Mouse (Mus musculus): Measurements from ENCODE around the gene Bbs5. TPM values are rescaled to one million over a fixed set of nuclear protein-coding genes. Genes with fewer than 3 reads are reported as not detected.
A peak's percentile ranks its signal among the peaks of the same experiment; 100 is the strongest.
"Not testable (repeated sequence)": the region's sequence is repeated elsewhere in the genome, so short reads cannot be mapped to it uniquely, and the experiment has no call there.

The Bbs5 gene
- polyA plus RNA-seq, 1 experiment from 2014 or later: 14.5 TPM

GRCm38 (mm10) chr2:69677215-69677614 is 30.2 kb downstream of the Bbs5 start:
- not testable (repeated sequence) for H3K4me1 ChIP-seq; H3K4me3 ChIP-seq; H3K9me3 ChIP-seq; H3K27me3 ChIP-seq (ENCODE audit: insufficient read depth, poor library complexity, severe bottlenecking); H3K27ac ChIP-seq
- DNase-seq (ENCODE audit: low spot score): peak; percentile 19
- WGBS: 90% methylated on average over 2 of the region's 2 CpGs
- peaks cover 17% of the 10 kb centered on the region for H3K36me3 ChIP-seq

- H3K4me3 ChIP-seq: no peak overlapping the region
- H3K4me1 ChIP-seq: no peaks in the 10 kb centered on the region
- no peak overlapping the region for H3K27ac ChIP-seq
- no peaks in the 10 kb centered on the region for H3K27me3 ChIP-seq (ENCODE audit: insufficient read depth, poor library complexity, severe bottlenecking)
- peaks cover 24% of the 10 kb centered on the region for H3K36me3 ChIP-seq
- WGBS: 51% methylated on average over 6 of the region's 6 CpGs
- no peaks in the 10 kb centered on the region for H3K9me3 ChIP-seq
- no peak for DNase-seq (ENCODE audit: low spot score)
These were observed 33.0 kb downstream of the Bbs5 start for GRCm38 (mm10) chr2:69679990-69680389.

- Histone ChIP-seq H3K9me3 (no peaks in the 10 kb centered on the region), H3K4me3 (no peak overlapping the region), H3K36me3 (peaks cover 33% of the 10 kb centered on the region), H3K27ac (no peak overlapping the region), H3K4me1 (no peaks in the 10 kb centered on the region), H3K27me3 (ENCODE audit: insufficient read depth, poor library complexity, severe bottlenecking) (no peaks in the 10 kb centered on the region)
- 86% methylated on average over 4 of the region's 4 CpGs for WGBS
- no peak for DNase-seq (ENCODE audit: low spot score)
These were observed 35.0 kb downstream of the Bbs5 start for GRCm38 (mm10) chr2:69681931-69682330.

- H3K4me3 ChIP-seq: no peak overlapping the region
- H3K27me3 ChIP-seq (ENCODE audit: insufficient read depth, poor library complexity, severe bottlenecking): no peaks in the 10 kb centered on the region
- no peaks in the 10 kb centered on the region for H3K9me3 ChIP-seq
- no peak overlapping the region for H3K27ac ChIP-seq
- no peaks in the 10 kb centered on the region for H3K4me1 ChIP-seq
- 88% methylated on average over 13 of the region's 13 CpGs for WGBS
- no peak for DNase-seq (ENCODE audit: low spot score)
- H3K36me3 ChIP-seq: peaks cover 45% of the 10 kb centered on the region
These were observed 36.2 kb downstream of the Bbs5 start for GRCm38 (mm10) chr2:69683036-69683805.

- Histone ChIP-seq H3K9me3 (no peaks in the 10 kb centered on the region), H3K27ac (no peak overlapping the region), H3K36me3 (peaks cover 48% of the 10 kb centered on the region), H3K4me1 (no peaks in the 10 kb centered on the region), H3K4me3 (no peak overlapping the region), H3K27me3 (ENCODE audit: insufficient read depth, poor library complexity, severe bottlenecking) (no peaks in the 10 kb centered on the region)
- WGBS: 91% methylated on average over 3 of the region's 3 CpGs
- no peak for DNase-seq (ENCODE audit: low spot score)
These were observed 37.5 kb downstream of the Bbs5 start for GRCm38 (mm10) chr2:69684488-69684887.

- no peak for DNase-seq (ENCODE audit: low spot score)
- Histone ChIP-seq H3K36me3 (peaks cover 80% of the 10 kb centered on the region), H3K27me3 (ENCODE audit: insufficient read depth, poor library complexity, severe bottlenecking) (no peaks in the 10 kb centered on the region), H3K9me3 (no peaks in the 10 kb centered on the region), H3K4me3 (no peak overlapping the region), H3K4me1 (no peaks in the 10 kb centered on the region), H3K27ac (no peak overlapping the region)
- WGBS: 88% methylated on average over 3 of the region's 3 CpGs
These were observed 43.2 kb downstream of the Bbs5 start for GRCm38 (mm10) chr2:69690214-69690613.

- Histone ChIP-seq H3K27me3 (ENCODE audit: insufficient read depth, poor library complexity, severe bottlenecking) (no peaks in the 10 kb centered on the region), H3K9me3 (no peaks in the 10 kb centered on the region), H3K4me3 (no peak overlapping the region), H3K4me1 (no peaks in the 10 kb centered on the region), H3K36me3 (peaks cover 78% of the 10 kb centered on the region), H3K27ac (no peak overlapping the region)
- WGBS: 95% methylated on average over 6 of the region's 6 CpGs
- DNase-seq (ENCODE audit: low spot score): no peak
These were observed 43.9 kb downstream of the Bbs5 start for GRCm38 (mm10) chr2:69690843-69691242.

- Histone ChIP-seq H3K27me3 (ENCODE audit: insufficient read depth, poor library complexity, severe bottlenecking) (no peaks in the 10 kb centered on the region), H3K4me1 (no peaks in the 10 kb centered on the region), H3K36me3 (peaks cover 75% of the 10 kb centered on the region), H3K4me3 (no peak overlapping the region), H3K9me3 (no peaks in the 10 kb centered on the region), H3K27ac (no peak overlapping the region)
- WGBS: 92% methylated on average over 11 of the region's 11 CpGs
- no peak for DNase-seq (ENCODE audit: low spot score)
These were observed 46.5 kb downstream of the Bbs5 start for GRCm38 (mm10) chr2:69693501-69693900.

- H3K27me3 ChIP-seq (ENCODE audit: insufficient read depth, poor library complexity, severe bottlenecking): no peaks in the 10 kb centered on the region
- peaks cover 75% of the 10 kb centered on the region for H3K36me3 ChIP-seq
- no peak overlapping the region for H3K27ac ChIP-seq
- DNase-seq (ENCODE audit: low spot score): peak; percentile 58
- WGBS: 91% methylated on average over 8 of the region's 8 CpGs
- H3K9me3 ChIP-seq: no peaks in the 10 kb centered on the region
- H3K4me1 ChIP-seq: no peaks in the 10 kb centered on the region
- H3K4me3 ChIP-seq: no peak overlapping the region
These were observed 53.5 kb downstream of the Bbs5 start for GRCm38 (mm10) chr2:69700446-69700845.

GRCm38 (mm10) chr2:69712171-69712570 is 65.2 kb downstream of the Bbs5 start:
- DNase-seq (ENCODE audit: low spot score): no peak
- H3K27me3 ChIP-seq (ENCODE audit: insufficient read depth, poor library complexity, severe bottlenecking): no peaks in the 10 kb centered on the region
- H3K4me1 ChIP-seq: 0 out of 2 replicates have a peak, but pooled peaks cover 2% of the 10 kb centered on the region
- 0 out of 2 replicates have a peak overlapping the region, but pooled peaks have one; percentile 86 for H3K4me3 ChIP-seq
- H3K36me3 ChIP-seq: peaks cover 32% of the 10 kb centered on the region
- no peaks in the 10 kb centered on the region for H3K9me3 ChIP-seq
- no peak overlapping the region for H3K27ac ChIP-seq
- WGBS: 89% methylated on average over 14 of the region's 14 CpGs

- H3K27ac ChIP-seq: peak within 1 kb of the TSS; percentile 90
- DNase-seq (ENCODE audit: low spot score): peak; percentile 97
- H3K9me3 ChIP-seq: no peaks in the 10 kb centered on the region
- H3K27me3 ChIP-seq (ENCODE audit: insufficient read depth, poor library complexity, severe bottlenecking): no peaks in the 10 kb centered on the region
- under 1% methylated on average over 39 of the region's 39 CpGs for WGBS
- H3K36me3 ChIP-seq: peaks cover 24% of the 10 kb centered on the region
- H3K4me3 ChIP-seq: peak within 1 kb of the TSS; percentile 86
- H3K4me1 ChIP-seq: 0 out of 2 replicates have a peak, but pooled peaks cover 2% of the 10 kb centered on the region
These were observed 66.1 kb downstream of the Bbs5 start, which contains the start of gene Fastkd1 for GRCm38 (mm10) chr2:69712981-69713625. Fastkd1 (minus strand) TSS chr2:69713516.

GRCm38 (mm10) chr2:69713626-69714014 is 66.6 kb downstream of the Bbs5 start:
- Histone ChIP-seq H3K4me1 (0 out of 2 replicates have a peak, but pooled peaks cover 2% of the 10 kb centered on the region), H3K27ac (no peak overlapping the region), H3K9me3 (no peaks in the 10 kb centered on the region), H3K4me3 (peak overlapping the region; percentile 86), H3K27me3 (ENCODE audit: insufficient read depth, poor library complexity, severe bottlenecking) (0 out of 2 replicates have a peak, but pooled peaks cover 5% of the 10 kb centered on the region), H3K36me3 (peaks cover 20% of the 10 kb centered on the region)
- 34% methylated on average over 4 of the region's 4 CpGs for WGBS
- no peak for DNase-seq (ENCODE audit: low spot score)

- H3K36me3 ChIP-seq: peaks cover 18% of the 10 kb centered on the region
- no peak overlapping the region for H3K27ac ChIP-seq
- 0 out of 2 replicates have a peak, but pooled peaks cover 7% of the 10 kb centered on the region for H3K27me3 ChIP-seq (ENCODE audit: insufficient read depth, poor library complexity, severe bottlenecking)
- 0 out of 2 replicates have a peak, but pooled peaks cover 2% of the 10 kb centered on the region for H3K4me1 ChIP-seq
- 75% methylated on average over 5 of the region's 5 CpGs for WGBS
- DNase-seq (ENCODE audit: low spot score): no peak
- no peaks in the 10 kb centered on the region for H3K9me3 ChIP-seq
- no peak overlapping the region for H3K4me3 ChIP-seq
These were observed 67.2 kb downstream of the Bbs5 start for GRCm38 (mm10) chr2:69714126-69714525.

Measured in heart, embryonic 10.5 days (tissue).